Mouse (Mus musculus) embryonic facial prominence, embryonic 10.5 days (tissue): ENCODE results near the gene Plxna1. TPM values are rescaled to one million over a fixed set of nuclear protein-coding genes. Genes with fewer than 3 reads are reported as not detected.
A peak's percentile ranks its signal among the peaks of the same experiment; 100 is the strongest.

Experiments used
- DNase-seq: peaks from one replicate; pipeline ENCODE4 v3.0.0-alpha.2; 2017; ENCODE audit warnings: low spot score
- H3K27ac ChIP-seq: fragments of 300-500 bp; sonication (generic); replicated peaks from 2 replicates; pipeline ENCODE4 v1.5.1; 2016; ENCODE audit warnings: mild to moderate bottlenecking
- H3K27me3 ChIP-seq: fragments of 300-500 bp; sonication (generic); replicated peaks from 2 replicates; pipeline ENCODE4 v1.6.1; 2016; ENCODE audit warnings: low read depth, mild to moderate bottlenecking; ENCODE audit not compliant: poor library complexity, severe bottlenecking
- H3K36me3 ChIP-seq: fragments of 300-500 bp; sonication (generic); replicated peaks from 2 replicates; pipeline ENCODE4 v1.6.1; 2016; ENCODE audit warnings: mild to moderate bottlenecking, moderate library complexity
- H3K4me1 ChIP-seq: fragments of 300-500 bp; sonication (generic); 2 replicates; pipeline ENCODE4 v1.6.1; 2016
- H3K4me3 ChIP-seq: fragments of 300-500 bp; sonication (generic); 2 replicates; pipeline ENCODE4 v1.5.1; 2016; ENCODE audit warnings: mild to moderate bottlenecking, moderate library complexity
- H3K9me3 ChIP-seq: fragments of 300-500 bp; sonication (generic); 2 replicates; pipeline ENCODE4 v1.6.1; 2016; ENCODE audit warnings: mild to moderate bottlenecking
- WGBS: fragments of 180-500 bp; shearing (Covaris S2); methylation state at CpG from one replicate; pipeline ENCODE4 v1.1.7; 2016; 5-methylcytosine and 5-hydroxymethylcytosine counted together
- polyA plus RNA-seq: library from polyadenylated mRNA; unstranded; fragments of >200 nt; fragmentation: Nextera tagmentation; extraction: Ambion mirVana; gene quantifications from 2 replicates; pipeline ENCODE4 v1.2.1, GENCODE M21; 2016

The Plxna1 gene
- polyA plus RNA-seq, 1 experiment from 2014 or later, result 24.9 TPM

- Histone ChIP-seq H3K4me1 (peaks cover 70% of the 10 kb centered on the region), H3K36me3 (peaks cover 35% of the 10 kb centered on the region), H3K27me3 (peaks cover 13% of the 10 kb centered on the region), H3K27ac (peak overlapping the region; percentile 96; the same call in 1 of the 2 replicates), H3K9me3 (no peaks in the 10 kb centered on the region), H3K4me3 (peak overlapping the region; percentile 83; the same call in 1 of the 2 replicates)
- no peak for DNase-seq
- WGBS, result 90% methylated on average over 3 of the region's 3 CpGs
These were observed 3.2 kb downstream of the Plxna1 start for GRCm38 (mm10) chr6:89359192-89359591.

DNA sequence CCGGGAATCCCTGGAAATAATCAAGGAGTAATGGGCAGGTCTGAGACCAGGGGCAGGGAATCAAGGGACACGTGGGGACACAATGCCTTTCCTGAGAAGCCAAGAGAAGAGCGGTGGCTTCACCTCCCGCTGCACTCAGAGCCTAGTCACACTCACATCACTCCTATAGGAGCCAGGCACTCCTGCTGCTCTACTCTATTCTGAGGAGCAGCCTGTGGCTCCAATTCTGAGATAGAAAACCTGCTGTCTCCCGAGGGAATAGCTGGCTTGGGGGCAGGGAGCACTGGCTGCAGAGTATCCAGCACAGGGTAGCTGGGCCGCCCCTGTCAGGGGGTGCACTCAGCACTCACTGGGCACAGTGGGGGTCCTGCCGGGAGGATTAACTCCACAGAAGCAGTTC, 6.8 kb downstream of the Plxna1 start:
- no peaks in the 10 kb centered on the region for H3K9me3 ChIP-seq
- H3K27ac ChIP-seq, result no peak overlapping the region
- H3K4me1 ChIP-seq, result peaks cover 87% of the 10 kb centered on the region
- no peak for DNase-seq
- H3K27me3 ChIP-seq, result no peaks in the 10 kb centered on the region; the same call in 1 of the 2 replicates
- H3K36me3 ChIP-seq, result peaks cover 69% of the 10 kb centered on the region
- no peak overlapping the region for H3K4me3 ChIP-seq
- 38% methylated on average over 7 of the region's 7 CpGs for WGBS

- Histone ChIP-seq H3K4me1 (peaks cover 87% of the 10 kb centered on the region), H3K27me3 (no peaks in the 10 kb centered on the region), H3K36me3 (peaks cover 79% of the 10 kb centered on the region), H3K27ac (peak overlapping the region; percentile 16; the same call in 1 of the 2 replicates), H3K4me3 (no peak overlapping the region), H3K9me3 (no peaks in the 10 kb centered on the region)
- DNase-seq, result no peak
- 89% methylated on average over 12 of the region's 12 CpGs for WGBS
These were observed 7.7 kb downstream of the Plxna1 start for GRCm38 (mm10) chr6:89354726-89355125.

GRCm38 (mm10) chr6:89354076-89354475, 8.3 kb downstream of the Plxna1 start:
- 91% methylated on average over 5 of the region's 5 CpGs for WGBS
- Histone ChIP-seq H3K9me3 (no peaks in the 10 kb centered on the region), H3K4me3 (no peak overlapping the region), H3K27ac (peak overlapping the region; percentile 16; the same call in 1 of the 2 replicates), H3K4me1 (peaks cover 83% of the 10 kb centered on the region), H3K36me3 (peaks cover 85% of the 10 kb centered on the region), H3K27me3 (no peaks in the 10 kb centered on the region)
- no peak for DNase-seq

DNA sequence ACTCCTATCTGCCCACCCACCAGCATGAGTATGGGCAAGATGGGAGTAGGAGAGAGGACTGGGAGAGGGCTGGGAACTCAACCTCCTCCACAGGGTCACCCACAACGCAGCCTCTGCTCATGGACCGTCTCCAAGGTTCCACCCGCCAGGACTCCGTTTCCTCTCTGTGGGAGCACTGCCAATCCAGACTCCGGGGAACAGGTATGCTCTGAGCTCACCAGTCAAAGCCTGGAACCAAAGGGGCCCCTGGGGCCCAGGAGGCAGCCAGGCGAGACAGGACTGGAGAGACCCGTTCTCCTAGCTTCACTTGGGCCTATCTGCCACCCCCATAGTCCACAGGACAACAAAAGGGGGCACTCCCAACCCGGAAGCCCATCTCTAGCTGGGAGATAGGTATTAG, 9.3 kb downstream of the Plxna1 start:
- Histone ChIP-seq H3K27me3 (no peaks in the 10 kb centered on the region), H3K36me3 (peaks cover 95% of the 10 kb centered on the region), H3K9me3 (no peaks in the 10 kb centered on the region), H3K4me1 (peaks cover 83% of the 10 kb centered on the region), H3K27ac (peak overlapping the region; percentile 69; the same call in 1 of the 2 replicates), H3K4me3 (no peak overlapping the region)
- DNase-seq, result no peak
- 75% methylated on average over 8 of the region's 8 CpGs for WGBS

DNA sequence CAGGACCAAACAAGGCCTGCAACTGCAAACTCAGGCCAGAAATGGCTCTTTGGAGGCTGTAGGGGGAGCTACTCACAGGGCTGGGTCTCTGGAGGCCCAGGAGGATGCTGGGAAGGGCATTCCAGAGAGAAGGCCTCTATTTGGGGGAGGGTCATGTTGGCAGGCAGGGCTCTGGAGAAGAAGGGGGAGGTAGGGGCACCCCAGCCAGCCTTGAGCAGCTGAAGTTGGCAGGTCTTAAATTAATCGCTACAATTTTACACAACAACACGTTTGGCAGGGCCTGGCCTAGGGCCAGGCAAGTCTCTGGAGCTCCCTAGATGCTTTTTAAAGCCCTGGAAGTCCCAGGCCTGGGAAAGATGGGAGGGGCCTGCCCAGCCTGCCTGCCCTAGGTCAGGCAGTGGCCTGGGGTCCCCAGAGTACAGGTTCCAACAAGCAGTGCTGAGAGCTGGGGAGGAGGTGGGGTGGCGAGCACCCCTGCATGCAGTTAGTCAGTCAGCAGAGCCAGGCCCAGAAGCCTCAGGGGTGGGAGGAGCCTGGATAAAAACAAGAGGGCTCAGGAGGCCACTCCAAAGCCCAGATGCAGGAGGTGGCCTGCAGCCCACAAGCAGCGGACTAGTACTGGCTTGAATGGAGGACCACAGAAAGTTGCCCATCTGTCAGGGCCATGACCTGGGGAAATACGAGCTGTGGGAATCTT, 10.8 kb downstream of the Plxna1 start:
- DNase-seq, result peak; percentile 66
- H3K36me3 ChIP-seq, result peaks cover 99% of the 10 kb centered on the region
- peaks cover 78% of the 10 kb centered on the region for H3K4me1 ChIP-seq
- no peaks in the 10 kb centered on the region for H3K9me3 ChIP-seq
- H3K4me3 ChIP-seq, result 0 out of 2 replicates have a peak overlapping the region, but pooled peaks have one; percentile 3
- 35% methylated on average over 5 of the region's 5 CpGs for WGBS
- H3K27me3 ChIP-seq, result no peaks in the 10 kb centered on the region
- H3K27ac ChIP-seq, result peak overlapping the region; percentile 69

DNA sequence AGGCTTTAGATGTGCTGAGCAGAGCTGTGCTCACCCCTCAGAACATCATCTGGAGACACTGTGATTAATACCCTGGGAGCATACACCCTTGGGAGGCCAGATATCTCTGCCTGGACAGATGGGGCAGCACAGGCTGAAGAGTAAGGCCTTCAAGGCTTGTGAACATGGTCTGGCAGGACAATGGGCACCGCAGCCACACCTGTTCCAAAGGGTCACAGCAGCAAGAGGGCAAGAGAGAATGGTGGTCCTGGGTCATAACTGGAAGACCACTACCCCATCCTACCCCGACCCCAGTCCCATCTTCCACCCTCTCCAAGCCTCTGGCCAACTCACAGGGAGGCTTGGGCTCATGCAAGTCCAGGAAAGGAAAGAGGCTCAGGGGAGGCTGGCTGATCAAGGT, 11.9 kb downstream of the Plxna1 start:
- DNase-seq, result no peak
- Histone ChIP-seq H3K27ac (0 out of 2 replicates have a peak overlapping the region, but pooled peaks have one; percentile 19), H3K27me3 (no peaks in the 10 kb centered on the region), H3K4me1 (peaks cover 76% of the 10 kb centered on the region), H3K9me3 (no peaks in the 10 kb centered on the region), H3K4me3 (no peak overlapping the region), H3K36me3 (peaks cover 98% of the 10 kb centered on the region)
- 92% methylated on average over 2 of the region's 2 CpGs for WGBS

DNA sequence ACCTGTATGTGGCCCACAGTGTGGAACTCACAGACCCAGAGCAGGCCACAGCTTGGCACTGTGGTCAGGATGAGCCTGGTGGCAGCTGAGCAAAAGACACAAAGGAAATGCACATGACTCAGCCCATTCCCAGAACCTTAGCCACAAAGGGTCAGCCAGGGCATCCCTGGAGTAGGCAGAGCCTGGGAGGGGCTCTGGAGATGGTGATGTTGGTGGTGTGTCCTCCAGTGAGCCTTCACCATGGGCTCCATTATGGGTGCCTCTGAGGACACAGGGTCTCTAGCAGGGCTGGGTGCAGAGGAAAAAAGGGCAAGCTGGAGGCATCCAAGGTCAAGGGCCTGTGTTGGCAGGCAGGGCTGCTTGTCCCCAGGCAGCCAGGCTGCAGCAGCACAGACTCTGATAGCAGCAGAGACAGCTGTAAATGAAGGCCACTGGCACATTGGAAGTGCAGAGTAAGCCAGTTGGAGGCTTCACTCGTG, 12.3 kb downstream of the Plxna1 start:
- H3K4me1 ChIP-seq, result peaks cover 76% of the 10 kb centered on the region
- H3K9me3 ChIP-seq, result no peaks in the 10 kb centered on the region
- 76% methylated on average over 1 of the region's 1 CpGs for WGBS
- no peak overlapping the region for H3K27ac ChIP-seq
- H3K4me3 ChIP-seq, result no peak overlapping the region
- H3K36me3 ChIP-seq, result peaks cover 94% of the 10 kb centered on the region
- DNase-seq, result no peak
- H3K27me3 ChIP-seq, result no peaks in the 10 kb centered on the region

GRCm38 (mm10) chr6:89348363-89348762, 14.1 kb downstream of the Plxna1 start:
- WGBS, result 51% methylated on average over 9 of the region's 9 CpGs
- Histone ChIP-seq H3K36me3 (peaks cover 87% of the 10 kb centered on the region), H3K4me1 (peaks cover 74% of the 10 kb centered on the region), H3K27ac (peak overlapping the region; percentile 24; the same call in 1 of the 2 replicates), H3K27me3 (no peaks in the 10 kb centered on the region), H3K9me3 (no peaks in the 10 kb centered on the region), H3K4me3 (no peak overlapping the region)
- no peak for DNase-seq

- Histone ChIP-seq H3K27ac (0 out of 2 replicates have a peak overlapping the region, but pooled peaks have one; percentile 24), H3K36me3 (peaks cover 87% of the 10 kb centered on the region), H3K4me1 (peaks cover 68% of the 10 kb centered on the region), H3K4me3 (no peak overlapping the region), H3K27me3 (no peaks in the 10 kb centered on the region), H3K9me3 (no peaks in the 10 kb centered on the region)
- WGBS, result 90% methylated on average over 1 of the region's 1 CpGs
- DNase-seq, result no peak
These were observed 14.6 kb downstream of the Plxna1 start for GRCm38 (mm10) chr6:89347792-89348191.

DNA sequence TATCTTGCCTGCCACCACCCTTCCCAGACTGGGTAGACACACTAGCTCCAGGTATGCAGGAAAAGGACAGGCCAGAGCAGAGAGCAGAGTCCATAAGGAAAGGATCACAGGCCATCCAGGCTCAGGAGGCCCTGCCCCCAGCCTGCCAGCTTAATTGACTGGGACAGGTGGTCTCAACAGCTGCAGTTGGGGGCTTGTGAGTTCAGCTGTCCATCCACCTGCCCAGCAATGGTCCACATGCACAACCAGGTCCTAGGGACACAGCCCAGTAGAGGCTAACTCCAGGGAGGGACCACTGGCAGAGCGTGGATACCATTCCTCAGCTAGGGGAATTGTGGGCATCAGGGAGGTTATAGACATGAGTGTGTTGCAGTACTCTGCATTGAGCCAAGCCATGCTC, 16.6 kb downstream of the Plxna1 start:
- no peak overlapping the region for H3K4me3 ChIP-seq

DNA sequence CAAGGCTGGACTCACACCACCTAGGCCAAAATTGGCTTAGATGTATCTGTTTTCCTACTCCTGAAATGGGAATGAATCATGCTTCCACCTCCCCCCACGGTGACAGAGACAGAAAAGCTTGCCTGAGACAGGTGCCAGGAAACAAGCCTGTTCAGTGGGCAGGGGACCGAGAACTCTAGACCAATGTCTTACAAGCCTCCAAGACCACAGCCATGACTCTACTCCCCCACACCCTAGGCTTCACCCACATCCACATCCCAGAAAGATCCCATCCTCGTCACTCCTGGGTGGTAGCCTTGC, 17.0 kb downstream of the Plxna1 start:
- Histone ChIP-seq H3K9me3 (no peaks in the 10 kb centered on the region), H3K4me3 (peak overlapping the region; percentile 33; the same call in 1 of the 2 replicates), H3K4me1 (peaks cover 45% of the 10 kb centered on the region), H3K36me3 (peaks cover 88% of the 10 kb centered on the region), H3K27me3 (no peaks in the 10 kb centered on the region), H3K27ac (peak overlapping the region; percentile 89)
- DNase-seq, result no peak
- WGBS, result 72% methylated on average over 3 of the region's 3 CpGs

More for the DNA sequence above, 16.6 kb downstream of the Plxna1 start:
- Histone ChIP-seq H3K36me3 (peaks cover 88% of the 10 kb centered on the region), H3K4me1 (peaks cover 49% of the 10 kb centered on the region), H3K27me3 (no peaks in the 10 kb centered on the region), H3K9me3 (no peaks in the 10 kb centered on the region), H3K27ac (peak overlapping the region; percentile 89)
- peak; percentile 33 for DNase-seq
- 94% methylated on average over 1 of the region's 1 CpGs for WGBS
